Mouse (Mus musculus): ENCODE results near the gene Colgalt1. TPM values are rescaled to one million over a fixed set of nuclear protein-coding genes. Genes with fewer than 3 reads are reported as not detected.

Colgalt1 gene
- total RNA-seq, 1 experiment from 2014 or later = 60.0 TPM

DNA sequence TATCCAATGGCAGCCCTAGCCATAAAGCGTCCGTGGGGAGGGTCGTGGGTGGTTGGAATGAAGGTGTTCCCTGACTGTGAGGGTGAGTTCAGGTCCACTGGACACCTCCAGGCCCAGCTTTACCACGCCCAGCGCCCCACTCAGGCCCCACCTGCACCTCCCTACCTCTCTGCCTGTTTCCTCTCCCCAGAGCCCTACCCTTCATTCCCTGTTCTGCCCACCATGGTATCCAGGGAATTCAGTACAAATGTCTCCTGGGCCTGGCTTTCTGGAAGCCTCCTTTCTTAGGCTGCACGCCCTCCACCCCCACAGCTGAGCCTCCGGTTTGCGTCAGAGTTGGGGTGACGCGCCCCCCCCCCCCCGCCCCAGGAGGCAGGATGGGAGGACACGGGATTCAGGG, 59.4 kb downstream of the Colgalt1 start:
- no peak for DNase-seq

DNA sequence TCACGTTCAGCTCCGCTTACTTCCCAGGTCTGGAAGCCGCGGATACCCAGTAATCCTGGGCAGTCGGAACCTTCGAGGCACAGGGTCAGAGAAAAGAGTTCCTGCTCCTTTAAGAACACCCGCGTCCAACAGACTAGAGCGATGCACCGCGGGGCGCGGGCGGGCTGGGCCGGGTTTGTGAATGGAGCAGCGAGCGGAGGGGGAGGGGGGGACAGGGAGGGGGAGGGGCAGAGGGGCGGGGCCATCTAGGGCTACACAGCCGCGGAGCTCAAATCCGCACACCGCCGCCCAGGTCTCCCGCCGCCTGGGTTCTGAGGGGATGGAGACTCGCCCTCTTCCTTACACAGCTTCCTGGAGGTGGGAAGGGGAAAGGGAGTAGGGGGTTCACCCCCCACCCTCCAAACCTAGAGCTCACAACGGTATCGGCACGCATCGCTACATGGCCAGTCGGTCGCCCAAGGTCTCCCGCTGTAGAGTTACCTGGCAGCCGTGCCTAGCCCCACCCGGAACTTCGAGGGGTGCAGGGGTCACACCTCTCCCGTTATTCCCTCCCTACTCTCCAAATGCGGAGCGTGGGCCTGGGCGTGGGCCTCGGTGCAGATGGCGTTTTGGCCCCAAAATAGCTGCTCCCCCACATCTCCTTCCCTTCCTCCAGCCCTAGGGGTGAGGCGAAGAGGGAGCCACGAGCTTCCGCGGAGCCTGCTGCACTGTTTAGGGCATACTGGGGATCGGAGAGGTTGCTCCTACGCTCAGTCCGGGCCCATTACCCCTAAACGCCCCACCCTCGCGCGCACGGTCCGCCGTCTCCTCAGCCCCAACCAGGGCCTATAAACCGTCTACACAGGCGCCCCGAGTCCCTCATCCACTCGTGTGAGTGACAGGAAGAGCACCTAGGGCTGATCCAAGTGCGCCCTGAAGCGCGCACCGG, 60.1 kb downstream of the Colgalt1 start:
- DNase-seq = peak; percentile 76

GRCm38 (mm10) chr8:71671549-71671965, 60.8 kb downstream of the Colgalt1 start, which contains the start of gene Unc13a:
Gene Unc13a, minus strand, starts transcription at chr8:71671757.
- peak; percentile 95 for DNase-seq

DNA sequence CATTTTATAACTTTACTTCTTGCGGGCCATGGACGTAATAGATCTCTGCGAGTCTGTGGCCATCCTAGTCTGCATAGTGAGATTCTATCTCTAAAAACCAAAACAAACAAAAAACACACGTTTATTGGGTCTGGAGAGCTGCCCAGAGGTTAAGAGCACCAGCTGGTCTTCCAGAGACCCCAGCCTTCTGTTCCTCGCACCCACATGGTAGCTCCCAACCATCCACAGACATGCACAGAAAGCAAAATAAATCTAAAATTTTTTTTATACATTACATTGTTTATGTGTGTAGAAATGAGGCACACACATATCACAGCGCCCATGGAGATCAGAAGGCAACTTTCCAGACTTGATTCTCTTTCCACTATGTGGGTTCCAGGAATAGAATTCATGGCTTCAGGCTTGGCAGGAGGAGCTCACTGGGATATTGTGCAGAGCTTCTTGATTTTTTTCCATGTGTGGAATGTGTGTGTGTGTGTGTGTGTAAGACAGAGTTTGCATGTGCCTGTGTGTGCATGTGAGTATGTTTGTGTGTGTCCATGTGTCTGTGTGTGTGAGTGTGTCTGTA, 61.5 kb downstream of the Colgalt1 start:
- no peak for DNase-seq

- no peak for DNase-seq
These were observed 63.3 kb downstream of the Colgalt1 start for GRCm38 (mm10) chr8:71674071-71674470.

Small RNA genes lying within 50 kb of the gene (microRNA-seq; reads per million reads assigned to microRNA genes)
- 0.38 to 0.85 reads per million in 2 experiments for gene Mir6769b

Other genes with a start within 250 kb of the Colgalt1 start
- gene Use1, start 244.2 kb upstream of the Colgalt1 start, total RNA-seq (2021) = 165 and 179 TPM in 2 replicates
- 17.4 and 17.9 TPM in 2 replicates for gene Ocel1, start 239.7 kb upstream of the Colgalt1 start, total RNA-seq (2021)
- gene Nr2f6, start 229.0 kb upstream of the Colgalt1 start, total RNA-seq (2021) = 61.1 and 65.7 TPM in 2 replicates
- 30.9 and 37.6 TPM in 2 replicates for gene Ushbp1, start 215.2 kb upstream of the Colgalt1 start, total RNA-seq (2021)
- 85.5 and 88.4 TPM in 2 replicates for gene Babam1, start 214.1 kb upstream of the Colgalt1 start, total RNA-seq (2021)
- gene Ankle1, start 205.0 kb upstream of the Colgalt1 start, total RNA-seq (2021) = 5.8 and 6.9 TPM in 2 replicates
- gene Abhd8, start 147.3 kb upstream of the Colgalt1 start, total RNA-seq (2021) = 43.3 and 44.7 TPM in 2 replicates
- 145 and 164 TPM in 2 replicates for gene Mrpl34, start 146.0 kb upstream of the Colgalt1 start, total RNA-seq (2021)
- gene Dda1, start 141.8 kb upstream of the Colgalt1 start, total RNA-seq (2021) = 54.4 and 57.8 TPM in 2 replicates
- gene Ano8, start 125.0 kb upstream of the Colgalt1 start, total RNA-seq (2021) = 14.8 and 17.2 TPM in 2 replicates
- 20.0 and 21.5 TPM in 2 replicates for gene Gtpbp3, start 122.9 kb upstream of the Colgalt1 start, total RNA-seq (2021)
- 116 and 123 TPM in 2 replicates for gene Plvap, start 99.2 kb upstream of the Colgalt1 start, total RNA-seq (2021)
- not detected in 2 replicates for gene Ccdc194, start 85.3 kb upstream of the Colgalt1 start, total RNA-seq (2021)
- gene Bst2, start 73.5 kb upstream of the Colgalt1 start, total RNA-seq (2021) = 45.6 and 47.9 TPM in 2 replicates
- gene Mvb12a, start 68.1 kb upstream of the Colgalt1 start, total RNA-seq (2021) = 63.2 and 66.3 TPM in 2 replicates
- 1.8 and 4.2 TPM in 2 replicates for gene Tmem221, start 52.1 kb upstream of the Colgalt1 start, total RNA-seq (2021)
- 0.53 and 1.0 TPM in 2 replicates for gene Nxnl1, start 44.4 kb upstream of the Colgalt1 start, total RNA-seq (2021)
- gene Slc27a1, start 42.1 kb upstream of the Colgalt1 start, total RNA-seq (2021) = 91.6 and 93.6 TPM in 2 replicates
- 212 and 250 TPM in 2 replicates for gene Pgls, start 18.8 kb upstream of the Colgalt1 start, total RNA-seq (2021)
- gene Fam129c, start 13.3 kb upstream of the Colgalt1 start, total RNA-seq (2021) = 2.6 and 6.2 TPM in 2 replicates
- gene Unc13a, start 60.8 kb downstream of the Colgalt1 start, total RNA-seq (2021) = 7.2 and 7.7 TPM in 2 replicates
- gene Jak3, start 65.3 kb downstream of the Colgalt1 start, total RNA-seq (2021) = 17.4 and 21.4 TPM in 2 replicates
- 8.0 and 9.8 TPM in 2 replicates for gene Insl3, start 78.2 kb downstream of the Colgalt1 start, total RNA-seq (2021)
- 5.4 and 7.4 TPM in 2 replicates for gene B3gnt3, start 90.8 kb downstream of the Colgalt1 start, total RNA-seq (2021)
- 5.4 and 13.9 TPM in 2 replicates for gene Fcho1, start 114.7 kb downstream of the Colgalt1 start, total RNA-seq (2021)

All from adrenal gland, postnatal 14 days (tissue).